Mouse (Mus musculus): ENCODE results near the gene Gm14692. TPM values are rescaled to one million over a fixed set of nuclear protein-coding genes. Genes with fewer than 3 reads are reported as not detected.

Gm14692 gene
- not detected for polyA plus RNA-seq (2017; shearing (Covaris generic))

DNA sequence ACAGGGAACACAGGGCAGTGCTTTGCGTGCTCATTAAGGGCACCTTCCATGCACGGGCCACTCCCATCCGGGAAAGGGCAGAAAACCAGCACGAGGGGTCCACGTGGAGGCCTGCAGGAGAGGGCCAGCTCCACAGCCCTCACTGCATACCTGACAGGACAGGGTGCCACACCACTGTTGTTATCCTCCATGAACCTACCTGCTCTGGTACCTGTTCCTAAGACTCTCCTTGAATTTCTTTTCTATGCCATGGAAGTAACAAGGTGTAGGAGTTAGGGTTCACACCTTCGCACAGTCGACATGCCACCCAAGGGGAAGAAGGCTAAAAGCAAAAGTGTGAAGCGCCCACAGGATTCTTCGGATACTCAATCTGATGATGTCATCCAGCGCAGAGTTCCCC is at the start of gene Gm14692:
Gene Gm14692, plus strand, starts transcription at position 301 of the 400 bp plus-strand sequence.

DNA sequence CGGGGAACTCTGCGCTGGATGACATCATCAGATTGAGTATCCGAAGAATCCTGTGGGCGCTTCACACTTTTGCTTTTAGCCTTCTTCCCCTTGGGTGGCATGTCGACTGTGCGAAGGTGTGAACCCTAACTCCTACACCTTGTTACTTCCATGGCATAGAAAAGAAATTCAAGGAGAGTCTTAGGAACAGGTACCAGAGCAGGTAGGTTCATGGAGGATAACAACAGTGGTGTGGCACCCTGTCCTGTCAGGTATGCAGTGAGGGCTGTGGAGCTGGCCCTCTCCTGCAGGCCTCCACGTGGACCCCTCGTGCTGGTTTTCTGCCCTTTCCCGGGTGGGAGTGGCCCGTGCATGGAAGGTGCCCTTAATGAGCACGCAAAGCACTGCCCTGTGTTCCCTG is 2.0 kb upstream of the Gm14692 start, which contains the start of gene Gm1140:
Gene Gm1140, minus strand, starts transcription at position 101 of the 400 bp plus-strand sequence.

Other genes starting within 250 kb of the Gm14692 start
- gene Gm1140, start 2.1 kb upstream of the Gm14692 start, polyA plus RNA-seq (2017; shearing (Covaris generic)): not detected
- gene 4933436I01Rik, start 225.8 kb downstream of the Gm14692 start, polyA plus RNA-seq (2017; shearing (Covaris generic)): not detected

All from effector memory CD4-positive, alpha-beta T cell, adult 7 months (primary cell).